Mouse (Mus musculus) forebrain, embryonic 11.5 days (tissue): ENCODE measurements at regions not wholly inside any gene's neighbourhood (a gene's known extent, or its start where the extent isn't known, plus 50 kb on each side); places are given as distances from the start of the nearest gene placed in this dataset.

Source experiments
- ATAC-seq: fragments of 200-750 bp; cut with Nextera tagmentation; replicated peaks from 2 replicates; pipeline ENCODE4 v1.8.0; 2017; ENCODE audit warnings: moderate TSS enrichment; ENCODE audit not compliant: low FRiP score
- DNase-seq: peaks from one replicate; pipeline ENCODE4 v3.0.0-alpha.2; 2017; ENCODE audit warnings: low spot score
- H3K27ac ChIP-seq: fragments of 300-500 bp; sonication (generic); 2 replicates; pipeline ENCODE4 v1.5.1; 2014; ENCODE audit warnings: low read depth, low read length
- H3K27me3 ChIP-seq: fragments of 300-500 bp; sonication (generic); 2 replicates; pipeline ENCODE4 v1.6.1; 2014; ENCODE audit warnings: mild to moderate bottlenecking, low read length, mixed read lengths; ENCODE audit not compliant: control insufficient read depth, insufficient read depth
- H3K36me3 ChIP-seq: fragments of 300-500 bp; sonication (generic); 2 replicates; pipeline ENCODE4 v1.6.1; 2014; ENCODE audit warnings: mild to moderate bottlenecking, low read length, moderate library complexity, mixed read lengths; ENCODE audit not compliant: control insufficient read depth, insufficient read depth
- H3K4me1 ChIP-seq: fragments of 300-500 bp; sonication (generic); replicated peaks from 2 replicates; pipeline ENCODE4 v1.6.1; 2014; ENCODE audit warnings: low read length, mixed read lengths; ENCODE audit not compliant: control insufficient read depth, insufficient read depth
- H3K4me2 ChIP-seq: fragments of 300-500 bp; sonication (generic); 2 replicates; pipeline ENCODE4 v1.6.1; 2014; ENCODE audit warnings: low read depth, mild to moderate bottlenecking, low read length, moderate library complexity, mixed read lengths; ENCODE audit not compliant: severe bottlenecking
- H3K4me3 ChIP-seq: fragments of 300-500 bp; sonication (generic); 2 replicates; pipeline ENCODE4 v1.5.1; 2014; ENCODE audit warnings: low read depth, low read length
- H3K9ac ChIP-seq: fragments of 300-500 bp; sonication (generic); 2 replicates; pipeline ENCODE4 v1.6.1; 2014; ENCODE audit warnings: low read length
- H3K9me3 ChIP-seq: fragments of 300-500 bp; sonication (generic); 2 replicates; pipeline ENCODE4 v1.6.1; 2016; ENCODE audit warnings: low read length, mixed read lengths; ENCODE audit not compliant: control insufficient read depth
- WGBS: fragments of 180-500 bp; shearing (Covaris S2); extraction: QIAGEN DNeasy Blood & Tissue Kit; methylation state at CpG from one replicate; pipeline ENCODE4 v1.1.7; 2014; 5-methylcytosine and 5-hydroxymethylcytosine counted together

DNA sequence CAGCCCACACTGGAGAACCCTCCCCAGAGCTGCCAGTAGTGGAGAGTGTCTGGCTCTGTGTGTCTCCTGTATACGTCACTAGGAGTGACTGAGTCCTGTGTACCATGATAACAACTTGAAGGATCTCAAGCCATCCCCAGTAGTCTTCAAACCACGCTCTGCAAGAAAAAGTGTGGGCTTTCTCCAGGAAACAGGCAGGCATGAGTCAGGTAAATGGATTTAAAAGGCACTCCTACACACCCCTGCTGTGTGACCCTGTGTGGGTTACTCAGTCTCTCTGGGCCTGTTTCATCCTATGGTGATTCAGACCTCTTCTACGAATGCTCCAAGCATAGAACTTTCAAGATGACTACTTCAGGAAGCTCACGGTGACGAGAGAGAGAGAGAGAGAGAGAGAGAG, 269.7 kb upstream of the Zmiz1 start:
- H3K4me2 ChIP-seq: no peak overlapping the region
- 85% methylated on average over 5 of the region's 5 CpGs for WGBS
- no peak overlapping the region for H3K4me3 ChIP-seq
- no peaks in the 10 kb centered on the region for H3K36me3 ChIP-seq
- H3K4me1 ChIP-seq: peaks cover 10% of the 10 kb centered on the region; the same call in 1 of the 2 replicates
- no peak for ATAC-seq
- H3K27me3 ChIP-seq: no peaks in the 10 kb centered on the region
- no peak for DNase-seq
- no peak overlapping the region for H3K9ac ChIP-seq
- no peaks in the 10 kb centered on the region for H3K9me3 ChIP-seq
- H3K27ac ChIP-seq: no peak overlapping the region

DNA sequence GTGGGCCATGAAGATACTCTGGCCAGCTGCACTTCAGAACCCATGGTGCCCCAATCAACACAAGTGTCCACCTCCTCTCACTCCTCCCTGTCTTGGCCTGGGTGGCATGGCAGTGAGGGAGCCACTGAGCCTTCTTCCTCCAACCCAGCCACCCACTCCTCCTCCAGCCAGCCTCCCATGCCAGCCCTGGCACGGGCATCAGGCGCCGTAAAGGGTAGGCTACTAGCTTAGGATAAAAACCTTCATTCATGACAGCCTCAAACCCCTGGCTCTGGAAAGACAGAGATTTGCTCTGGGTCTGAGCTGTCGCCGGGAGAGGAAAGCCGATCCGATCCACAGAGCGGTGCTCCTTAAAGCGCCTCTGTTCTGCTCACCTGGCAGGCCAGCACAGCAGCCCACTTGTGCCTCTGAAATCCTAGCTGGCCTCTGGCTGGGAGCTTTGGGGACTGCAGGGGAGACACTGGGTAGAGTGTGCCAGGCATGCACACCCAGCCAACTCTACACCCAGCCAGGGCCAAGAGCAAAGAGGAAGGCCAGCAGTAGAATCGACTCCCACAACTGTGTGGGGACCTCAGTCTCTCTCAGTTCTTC, 268.2 kb upstream of the Zmiz1 start:
- WGBS: 90% methylated on average over 10 of the region's 10 CpGs
- Histone ChIP-seq H3K4me1 (peaks cover 7% of the 10 kb centered on the region; the same call in 1 of the 2 replicates), H3K9ac (no peak overlapping the region), H3K27me3 (no peaks in the 10 kb centered on the region), H3K4me2 (no peak overlapping the region), H3K27ac (no peak overlapping the region), H3K36me3 (no peaks in the 10 kb centered on the region), H3K9me3 (no peaks in the 10 kb centered on the region), H3K4me3 (no peak overlapping the region)
- ATAC-seq (no peak), DNase-seq (no peak)

DNA sequence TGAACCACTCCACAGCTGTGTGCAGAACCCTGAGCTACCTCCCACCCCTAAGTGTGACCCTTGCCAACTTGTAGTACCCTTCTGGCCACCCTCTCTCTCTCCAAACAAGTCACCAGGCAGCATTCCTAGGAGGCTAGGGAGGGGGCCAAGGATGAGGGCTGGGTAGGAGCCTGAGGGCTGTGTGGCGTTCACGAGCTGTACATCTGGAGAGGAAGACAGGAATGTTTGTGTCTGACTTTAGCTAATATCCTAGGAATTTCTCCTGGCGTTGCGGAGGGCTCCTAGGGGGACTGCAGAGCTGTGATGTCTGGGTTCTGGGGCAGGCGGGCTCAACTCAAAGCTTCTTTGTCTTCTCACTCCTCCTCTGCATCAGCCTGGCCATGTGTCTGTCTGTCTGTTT, 262.2 kb upstream of the Zmiz1 start:
- no peaks in the 10 kb centered on the region for H3K9me3 ChIP-seq
- H3K4me2 ChIP-seq: no peak overlapping the region
- ATAC-seq (no peak), DNase-seq (no peak)
- 80% methylated on average over 5 of the region's 5 CpGs for WGBS
- no peaks in the 10 kb centered on the region for H3K36me3 ChIP-seq
- H3K27me3 ChIP-seq: no peaks in the 10 kb centered on the region
- no peak overlapping the region for H3K4me3 ChIP-seq
- no peak overlapping the region for H3K9ac ChIP-seq
- 0 out of 2 replicates have a peak, but pooled peaks cover 2% of the 10 kb centered on the region for H3K4me1 ChIP-seq
- no peak overlapping the region for H3K27ac ChIP-seq

DNA sequence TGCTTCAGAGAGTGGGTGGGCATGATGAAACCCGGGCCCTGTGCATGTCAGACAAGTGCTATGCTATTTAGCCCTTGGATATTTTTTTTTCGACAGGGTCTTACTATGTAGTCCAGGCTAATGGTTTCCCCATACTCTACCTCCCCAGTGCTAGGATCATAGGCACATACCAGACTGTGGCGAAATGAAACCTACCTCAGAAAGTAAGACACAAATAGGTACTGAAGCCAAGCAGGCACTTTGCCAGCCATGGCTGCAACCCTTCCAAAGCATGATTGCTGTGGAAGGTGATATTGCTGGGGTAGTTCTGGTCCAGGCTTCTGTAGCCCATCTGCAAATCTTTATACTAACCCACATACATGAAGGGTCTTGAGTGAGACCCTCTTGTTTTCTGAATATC, 259.1 kb upstream of the Zmiz1 start:
- Histone ChIP-seq H3K4me2 (no peak overlapping the region), H3K27me3 (no peaks in the 10 kb centered on the region), H3K4me3 (no peak overlapping the region), H3K9me3 (no peaks in the 10 kb centered on the region), H3K4me1 (0 out of 2 replicates have a peak, but pooled peaks cover 2% of the 10 kb centered on the region), H3K9ac (no peak overlapping the region), H3K36me3 (no peaks in the 10 kb centered on the region), H3K27ac (no peak overlapping the region)
- 87% methylated on average over 3 of the region's 3 CpGs for WGBS
- DNase-seq (no peak), ATAC-seq (no peak)

DNA sequence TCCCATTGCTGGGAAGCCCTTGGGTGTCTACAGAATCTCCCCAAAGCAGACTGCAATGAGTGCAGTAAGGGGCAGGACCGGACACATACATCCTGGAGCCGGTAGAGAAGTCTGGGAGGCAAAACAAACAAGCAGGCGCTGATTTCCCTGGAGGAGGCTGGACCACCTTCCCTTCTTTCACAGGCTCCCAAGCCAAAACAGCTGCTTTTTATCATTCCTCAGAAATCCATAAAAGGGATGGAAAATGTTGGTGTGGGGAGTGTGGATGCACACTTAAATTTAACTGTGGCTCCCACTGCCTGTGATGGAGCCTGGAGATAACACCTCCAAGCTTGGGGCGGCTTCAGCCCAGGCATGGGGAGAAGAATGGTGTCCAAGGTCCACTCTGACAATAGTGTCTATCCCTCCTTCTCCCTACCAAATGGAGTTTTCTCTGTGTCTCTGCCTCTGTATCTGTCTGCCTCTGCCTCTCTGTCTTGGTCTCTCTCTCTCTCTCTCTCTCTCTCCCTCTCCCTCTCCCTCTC, 258.3 kb upstream of the Zmiz1 start:
- ATAC-seq (no peak), DNase-seq (no peak)
- no peaks in the 10 kb centered on the region for H3K9me3 ChIP-seq
- no peak overlapping the region for H3K9ac ChIP-seq
- no peak overlapping the region for H3K27ac ChIP-seq
- no peak overlapping the region for H3K4me3 ChIP-seq
- H3K36me3 ChIP-seq: no peaks in the 10 kb centered on the region
- 77% methylated on average over 4 of the region's 4 CpGs for WGBS
- 0 out of 2 replicates have a peak, but pooled peaks cover 2% of the 10 kb centered on the region for H3K4me1 ChIP-seq
- no peak overlapping the region for H3K4me2 ChIP-seq
- no peaks in the 10 kb centered on the region for H3K27me3 ChIP-seq

DNA sequence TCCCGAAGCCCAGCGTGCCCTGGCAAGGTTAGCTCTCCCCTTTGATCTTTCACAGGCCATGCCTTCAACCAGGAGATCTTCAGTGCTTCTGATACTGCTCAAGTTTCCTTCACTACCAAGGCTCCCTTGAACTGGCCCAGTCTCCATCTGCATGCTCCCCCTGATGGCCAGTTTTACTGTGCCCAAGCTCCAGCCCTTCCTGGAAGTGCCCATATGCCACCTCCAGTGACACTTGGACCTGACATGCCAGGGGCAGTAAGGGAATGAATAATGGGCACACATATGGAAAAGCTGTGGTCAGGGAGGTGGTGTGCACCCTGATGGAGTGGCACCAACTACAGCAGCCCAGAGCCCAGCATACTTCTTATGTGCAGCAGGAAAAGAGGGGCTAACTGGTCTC, 256.7 kb upstream of the Zmiz1 start:
- 0 out of 2 replicates have a peak, but pooled peaks cover 2% of the 10 kb centered on the region for H3K4me1 ChIP-seq
- no peak for ATAC-seq
- 88% methylated on average over 2 of the region's 2 CpGs for WGBS
- no peak overlapping the region for H3K4me3 ChIP-seq
- H3K4me2 ChIP-seq: no peak overlapping the region
- H3K36me3 ChIP-seq: no peaks in the 10 kb centered on the region
- H3K27me3 ChIP-seq: no peaks in the 10 kb centered on the region
- no peaks in the 10 kb centered on the region for H3K9me3 ChIP-seq
- DNase-seq: no peak
- no peak overlapping the region for H3K9ac ChIP-seq
- H3K27ac ChIP-seq: no peak overlapping the region

DNA sequence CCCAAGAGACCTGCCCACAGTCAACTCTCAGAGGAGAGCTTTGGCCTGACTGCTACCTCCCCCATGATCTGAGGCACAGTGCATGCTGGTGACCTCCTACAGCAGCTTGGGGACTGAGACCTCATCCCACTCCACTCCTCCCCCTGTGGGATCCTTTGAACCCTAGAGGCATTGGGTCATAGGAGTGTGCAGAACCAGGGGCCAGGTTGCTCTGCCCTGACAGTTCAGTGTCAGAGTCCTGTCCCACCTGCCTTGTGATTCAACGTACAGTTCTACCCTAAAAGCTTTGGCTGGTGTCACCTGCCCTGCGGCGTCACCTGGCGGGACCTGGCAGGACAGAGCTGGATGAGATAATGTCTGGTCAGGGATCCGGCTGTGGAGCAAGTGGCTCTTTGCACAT, 254.9 kb upstream of the Zmiz1 start:
- Histone ChIP-seq H3K27ac (no peak overlapping the region), H3K9ac (no peak overlapping the region), H3K4me3 (no peak overlapping the region), H3K4me1 (0 out of 2 replicates have a peak, but pooled peaks cover 2% of the 10 kb centered on the region), H3K36me3 (no peaks in the 10 kb centered on the region), H3K27me3 (no peaks in the 10 kb centered on the region), H3K9me3 (no peaks in the 10 kb centered on the region), H3K4me2 (no peak overlapping the region)
- no peak for DNase-seq
- no peak for ATAC-seq
- 92% methylated on average over 5 of the region's 5 CpGs for WGBS

DNA sequence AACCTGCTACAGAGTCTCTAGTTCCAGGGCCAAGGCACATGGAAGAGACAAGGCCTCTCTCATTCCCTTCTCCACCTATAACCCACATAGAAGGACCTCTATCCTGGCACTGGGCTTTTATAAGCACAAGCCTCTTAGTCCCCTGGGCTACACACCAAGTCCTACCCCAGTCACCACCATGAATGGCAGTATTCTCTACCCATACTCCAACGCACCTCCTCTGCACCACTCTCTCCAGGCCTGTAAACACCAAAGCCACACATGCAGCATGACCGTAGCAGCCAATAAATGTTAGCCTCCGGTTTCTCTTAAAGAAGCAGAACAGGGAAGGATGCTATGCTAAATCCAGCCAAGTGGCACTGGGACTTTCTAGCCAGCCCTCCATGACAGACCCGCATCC, 252.1 kb upstream of the Zmiz1 start:
- no peak for ATAC-seq
- DNase-seq: no peak
- Histone ChIP-seq H3K9me3 (no peaks in the 10 kb centered on the region), H3K9ac (no peak overlapping the region), H3K4me3 (no peak overlapping the region), H3K4me1 (no peaks in the 10 kb centered on the region), H3K36me3 (no peaks in the 10 kb centered on the region), H3K4me2 (no peak overlapping the region), H3K27me3 (no peaks in the 10 kb centered on the region), H3K27ac (no peak overlapping the region)
- 87% methylated on average over 4 of the region's 4 CpGs for WGBS

DNA sequence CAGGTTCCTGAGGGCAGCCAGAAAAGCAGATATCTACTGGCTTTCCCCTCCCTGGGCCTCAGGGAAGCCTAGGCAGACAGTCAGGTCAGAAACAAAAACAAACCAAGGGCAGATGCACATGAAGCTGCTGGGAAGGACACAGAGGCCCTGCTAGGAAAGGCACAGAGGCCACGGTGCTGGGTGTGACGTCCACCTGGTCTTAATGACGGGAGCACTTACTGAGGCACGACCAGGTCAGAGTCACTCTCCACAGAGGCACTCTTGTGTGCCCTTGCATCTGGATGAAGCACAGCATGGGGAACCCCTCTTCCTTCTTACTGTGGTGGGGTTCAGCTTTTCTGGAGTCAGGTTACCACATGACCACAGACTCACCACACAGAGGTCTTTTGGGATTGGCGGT, 251.6 kb upstream of the Zmiz1 start:
- Histone ChIP-seq H3K9me3 (no peaks in the 10 kb centered on the region), H3K9ac (no peak overlapping the region), H3K27me3 (no peaks in the 10 kb centered on the region), H3K4me3 (no peak overlapping the region), H3K4me2 (no peak overlapping the region), H3K4me1 (no peaks in the 10 kb centered on the region), H3K36me3 (no peaks in the 10 kb centered on the region), H3K27ac (no peak overlapping the region)
- 80% methylated on average over 5 of the region's 5 CpGs for WGBS
- DNase-seq: no peak
- no peak for ATAC-seq
